Mouse (Mus musculus): ENCODE data around the gene Ppat.
"Not testable (repeated sequence)": the region's sequence is repeated elsewhere in the genome, so short reads cannot be mapped to it uniquely, and the experiment has no call there.

Ppat gene

GRCm38 (mm10) chr5:76951106-76952027 is at the start of gene Ppat, which contains the start of gene Paics:
Gene Ppat (minus strand): TSS chr5:76951578.
Gene Paics (plus strand): TSS chr5:76951307.
- peak; percentile 96 for DNase-seq (ENCODE audit: low spot score)

- DNase-seq (ENCODE audit: low spot score): no peak
Observed at GRCm38 (mm10) chr5:76998416-76998815, 47.0 kb upstream of the Ppat start.

GRCm38 (mm10) chr5:76993174-76993814 is 41.9 kb upstream of the Ppat start:
- no peak for DNase-seq (ENCODE audit: low spot score)

GRCm38 (mm10) chr5:76990789-76991188 is 39.4 kb upstream of the Ppat start:
- DNase-seq (ENCODE audit: low spot score): no peak

GRCm38 (mm10) chr5:76984015-76984414 is 32.6 kb upstream of the Ppat start:
- DNase-seq (ENCODE audit: low spot score): no peak

GRCm38 (mm10) chr5:76975736-76976135 is 24.4 kb upstream of the Ppat start:
- DNase-seq (ENCODE audit: low spot score): no peak

- peak; percentile 65 for DNase-seq (ENCODE audit: low spot score)
Observed at GRCm38 (mm10) chr5:76974554-76975285, 23.3 kb upstream of the Ppat start, which contains the start of gene Srp72. Gene Srp72 (plus strand): TSS chr5:76974683.

- DNase-seq (ENCODE audit: low spot score): no peak
Observed at GRCm38 (mm10) chr5:76974207-76974553, 22.8 kb upstream of the Ppat start.

GRCm38 (mm10) chr5:76973488-76973887 is 22.1 kb upstream of the Ppat start:
- no peak for DNase-seq (ENCODE audit: low spot score)

GRCm38 (mm10) chr5:76971115-76971514 is 19.7 kb upstream of the Ppat start:
- DNase-seq (ENCODE audit: low spot score): not testable (repeated sequence)

- DNase-seq (ENCODE audit: low spot score): no peak
Observed at GRCm38 (mm10) chr5:76969250-76969649, 17.9 kb upstream of the Ppat start.

GRCm38 (mm10) chr5:76964651-76965050 is 13.3 kb upstream of the Ppat start:
- DNase-seq (ENCODE audit: low spot score): no peak

- DNase-seq (ENCODE audit: low spot score): no peak
Observed at GRCm38 (mm10) chr5:76962545-76962944, 11.2 kb upstream of the Ppat start.

- no peak for DNase-seq (ENCODE audit: low spot score)
Observed at GRCm38 (mm10) chr5:76959587-76959986, 8.2 kb upstream of the Ppat start.

- DNase-seq (ENCODE audit: low spot score): no peak
Observed at GRCm38 (mm10) chr5:76957954-76958353, 6.6 kb upstream of the Ppat start.

- DNase-seq (ENCODE audit: low spot score): no peak
Observed at GRCm38 (mm10) chr5:76955474-76955873, 4.1 kb upstream of the Ppat start.

GRCm38 (mm10) chr5:76954271-76954900 is 3.0 kb upstream of the Ppat start:
- no peak for DNase-seq (ENCODE audit: low spot score)

- DNase-seq (ENCODE audit: low spot score): no peak
Observed at GRCm38 (mm10) chr5:76953794-76954193, 2.4 kb upstream of the Ppat start.

GRCm38 (mm10) chr5:76952112-76953040 is 998 bp upstream of the Ppat start:
- no peak for DNase-seq (ENCODE audit: low spot score)

- DNase-seq (ENCODE audit: low spot score): no peak
Observed at GRCm38 (mm10) chr5:76950343-76951105, 854 bp downstream of the Ppat start.

All from ovary, postnatal 10 days (tissue).